Mouse (Mus musculus) lung, postnatal 36 days (tissue): ENCODE measurements around the gene Scfd2.

ENCODE experiments used
- DNase-seq: peaks from one replicate; pipeline ENCODE4 v3.0.0; 2022; ENCODE audit warnings: mixed read lengths

The Scfd2 gene

GRCm38 (mm10) chr5:74363296-74363695 lies 168.3 kb downstream of the Scfd2 start:
- no peak for DNase-seq

GRCm38 (mm10) chr5:74361531-74361930 lies 170.0 kb downstream of the Scfd2 start:
- DNase-seq: peak; percentile 65

- DNase-seq: no peak
Observed at GRCm38 (mm10) chr5:74358033-74358432, 173.5 kb downstream of the Scfd2 start.

- DNase-seq: no peak
Observed at GRCm38 (mm10) chr5:74355416-74356177, 176.0 kb downstream of the Scfd2 start.

GRCm38 (mm10) chr5:74350909-74351308 lies 180.7 kb downstream of the Scfd2 start:
- DNase-seq: no peak

- DNase-seq: no peak
Observed at GRCm38 (mm10) chr5:74348079-74348870, 183.3 kb downstream of the Scfd2 start.

GRCm38 (mm10) chr5:74343045-74343444 lies 188.5 kb downstream of the Scfd2 start:
- no peak for DNase-seq

- no peak for DNase-seq
Observed at GRCm38 (mm10) chr5:74342557-74342956, 189.0 kb downstream of the Scfd2 start.

GRCm38 (mm10) chr5:74337491-74337890 lies 194.1 kb downstream of the Scfd2 start:
- DNase-seq: peak; percentile 10

- peak; percentile 19 for DNase-seq
Observed at GRCm38 (mm10) chr5:74336780-74337179, 194.8 kb downstream of the Scfd2 start.

- no peak for DNase-seq
Observed at GRCm38 (mm10) chr5:74333258-74333657, 198.3 kb downstream of the Scfd2 start.

- DNase-seq: no peak
Observed at GRCm38 (mm10) chr5:74326228-74326627, 205.3 kb downstream of the Scfd2 start.

- DNase-seq: no peak
Observed at GRCm38 (mm10) chr5:74321010-74321746, 210.4 kb downstream of the Scfd2 start.

- DNase-seq: no peak
Observed at GRCm38 (mm10) chr5:74319551-74319950, 212.0 kb downstream of the Scfd2 start.

- no peak for DNase-seq
Observed at GRCm38 (mm10) chr5:74317174-74317573, 214.4 kb downstream of the Scfd2 start.

GRCm38 (mm10) chr5:74316333-74316945 lies 215.1 kb downstream of the Scfd2 start:
- DNase-seq: no peak

- peak; percentile 50 for DNase-seq
Observed at GRCm38 (mm10) chr5:74315471-74316245, 215.9 kb downstream of the Scfd2 start.

GRCm38 (mm10) chr5:74314501-74314900 lies 217.1 kb downstream of the Scfd2 start:
- no peak for DNase-seq

GRCm38 (mm10) chr5:74313542-74313941 lies 218.0 kb downstream of the Scfd2 start:
- DNase-seq: no peak

GRCm38 (mm10) chr5:74311865-74312264 lies 219.7 kb downstream of the Scfd2 start:
- peak; percentile 44 for DNase-seq

- DNase-seq: peak; percentile 60
Observed at GRCm38 (mm10) chr5:74311200-74311825, 220.2 kb downstream of the Scfd2 start.

GRCm38 (mm10) chr5:74310101-74310500 lies 221.5 kb downstream of the Scfd2 start:
- no peak for DNase-seq
